Mouse (Mus musculus): ENCODE results near the gene Cxcl3. TPM values are rescaled to one million over a fixed set of nuclear protein-coding genes. Genes with fewer than 3 reads are reported as not detected.

The Cxcl3 gene
- not detected in 2 replicates for total RNA-seq (2015)
- not detected in 2 replicates for total RNA-seq (2017)

DNA sequence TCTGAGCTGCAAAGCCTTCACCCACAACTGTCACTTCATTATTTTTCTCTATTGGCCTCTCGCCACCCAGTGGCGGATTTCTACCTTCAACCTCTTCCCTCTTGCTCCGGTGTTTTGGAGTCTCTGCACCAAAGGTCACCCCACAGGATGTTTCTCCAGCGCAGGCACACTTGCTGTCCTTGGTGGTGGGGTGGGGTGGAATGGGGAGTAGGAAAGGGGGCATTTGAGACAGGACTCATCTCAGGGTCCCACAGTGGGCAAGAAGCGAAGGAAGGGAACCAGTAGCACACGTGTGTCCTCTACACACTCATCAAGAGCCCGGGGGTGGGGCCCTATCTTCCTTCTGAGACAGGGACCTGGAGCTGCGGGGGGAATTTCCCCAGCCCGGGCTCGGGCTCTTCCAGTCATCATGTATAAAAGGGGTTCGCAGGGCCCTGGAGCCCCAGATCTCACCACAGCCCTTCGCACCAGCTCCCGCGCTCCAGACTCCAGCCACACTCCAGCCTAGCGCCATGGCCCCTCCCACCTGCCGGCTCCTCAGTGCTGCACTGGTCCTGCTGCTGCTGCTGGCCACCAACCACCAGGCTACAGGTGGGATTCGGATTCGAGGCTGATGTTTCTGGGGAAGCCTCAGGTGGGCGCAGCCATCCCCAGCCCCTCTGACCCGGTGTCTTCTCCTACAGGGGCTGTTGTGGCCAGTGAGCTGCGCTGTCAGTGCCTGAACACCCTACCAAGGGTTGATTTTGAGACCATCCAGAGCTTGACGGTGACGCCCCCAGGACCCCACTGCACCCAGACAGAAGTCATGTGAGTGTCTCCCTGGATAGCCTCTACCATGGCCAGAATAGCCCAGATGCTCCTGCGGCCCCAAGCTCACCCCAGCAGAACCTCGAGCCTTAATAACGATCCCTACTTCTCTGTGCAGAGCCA is at the start of gene Cxcl3:
Gene Cxcl3 (plus strand): TSS at position 445 of the 930 bp plus-strand sequence.
- ATAC-seq (ENCODE audit: poor library complexity, severe bottlenecking), result peak; percentile 38

DNA sequence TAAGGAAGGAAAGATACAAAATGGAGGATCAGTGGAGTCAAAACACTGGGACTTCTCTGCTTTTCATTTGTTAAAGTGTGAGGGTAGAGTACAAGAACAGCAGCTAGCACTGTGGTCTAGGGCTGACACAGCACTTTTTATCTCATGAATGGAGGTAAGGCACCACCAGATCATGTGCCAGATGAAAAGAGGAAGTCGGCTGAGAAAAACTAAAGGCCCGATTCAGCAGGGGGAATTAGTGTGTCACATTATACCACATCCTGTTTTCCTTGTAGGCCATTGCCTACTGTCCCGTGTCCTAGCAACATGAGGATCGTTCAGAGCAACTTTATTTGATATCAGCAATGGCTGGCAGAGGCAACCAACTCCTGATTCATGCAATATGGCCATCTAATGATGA is 43.9 kb upstream of the Cxcl3 start:
- ATAC-seq (ENCODE audit: poor library complexity, severe bottlenecking), result peak; percentile 99

DNA sequence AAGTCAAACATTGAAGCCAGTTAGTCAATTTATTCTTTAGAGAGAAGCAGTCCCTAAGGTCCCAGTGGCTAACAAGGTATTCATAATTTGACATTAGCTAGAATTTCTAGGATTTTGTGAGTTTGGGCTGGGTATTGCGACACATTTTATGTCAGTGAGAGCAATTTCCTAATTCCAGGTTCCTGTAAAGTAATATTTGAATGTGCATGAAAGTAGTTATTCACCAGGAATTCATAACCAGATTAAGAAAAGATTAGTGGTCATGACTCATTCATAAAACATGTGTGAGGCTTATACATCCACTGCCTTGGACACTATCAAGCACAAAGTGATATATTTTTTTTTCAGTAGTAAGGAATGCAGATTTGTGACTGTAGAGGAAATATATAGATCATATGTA is 32.0 kb upstream of the Cxcl3 start:
- no peak for ATAC-seq (ENCODE audit: poor library complexity, severe bottlenecking)

DNA sequence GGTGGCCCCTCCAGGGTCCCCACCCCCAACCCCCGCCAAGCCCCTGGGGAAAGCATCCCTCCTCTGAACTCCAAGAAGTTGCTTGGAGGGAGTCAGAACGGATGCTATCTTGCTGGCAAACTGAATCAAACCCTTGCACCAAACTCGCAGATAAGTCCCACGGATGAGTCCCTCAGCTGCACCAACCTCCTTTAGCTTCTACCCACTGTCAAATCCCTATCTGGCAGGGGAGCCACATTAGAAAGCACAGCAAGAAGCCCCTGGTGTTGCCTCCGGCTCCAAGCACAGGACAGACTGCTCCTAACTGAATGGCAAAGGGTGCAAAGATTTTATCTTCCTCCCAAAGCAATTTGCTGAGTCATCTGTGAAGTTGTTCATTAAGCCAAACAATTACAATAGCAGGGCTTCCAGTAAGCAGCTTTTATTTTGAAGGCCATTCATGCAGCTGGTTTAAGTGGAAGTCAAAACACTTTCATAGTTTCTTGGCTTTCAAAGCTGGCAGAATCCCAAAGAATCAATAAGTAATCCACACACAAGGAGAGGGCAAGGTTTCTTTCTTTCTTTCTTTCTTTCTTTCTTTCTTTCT is 27.8 kb upstream of the Cxcl3 start:
- no peak for ATAC-seq (ENCODE audit: poor library complexity, severe bottlenecking)

DNA sequence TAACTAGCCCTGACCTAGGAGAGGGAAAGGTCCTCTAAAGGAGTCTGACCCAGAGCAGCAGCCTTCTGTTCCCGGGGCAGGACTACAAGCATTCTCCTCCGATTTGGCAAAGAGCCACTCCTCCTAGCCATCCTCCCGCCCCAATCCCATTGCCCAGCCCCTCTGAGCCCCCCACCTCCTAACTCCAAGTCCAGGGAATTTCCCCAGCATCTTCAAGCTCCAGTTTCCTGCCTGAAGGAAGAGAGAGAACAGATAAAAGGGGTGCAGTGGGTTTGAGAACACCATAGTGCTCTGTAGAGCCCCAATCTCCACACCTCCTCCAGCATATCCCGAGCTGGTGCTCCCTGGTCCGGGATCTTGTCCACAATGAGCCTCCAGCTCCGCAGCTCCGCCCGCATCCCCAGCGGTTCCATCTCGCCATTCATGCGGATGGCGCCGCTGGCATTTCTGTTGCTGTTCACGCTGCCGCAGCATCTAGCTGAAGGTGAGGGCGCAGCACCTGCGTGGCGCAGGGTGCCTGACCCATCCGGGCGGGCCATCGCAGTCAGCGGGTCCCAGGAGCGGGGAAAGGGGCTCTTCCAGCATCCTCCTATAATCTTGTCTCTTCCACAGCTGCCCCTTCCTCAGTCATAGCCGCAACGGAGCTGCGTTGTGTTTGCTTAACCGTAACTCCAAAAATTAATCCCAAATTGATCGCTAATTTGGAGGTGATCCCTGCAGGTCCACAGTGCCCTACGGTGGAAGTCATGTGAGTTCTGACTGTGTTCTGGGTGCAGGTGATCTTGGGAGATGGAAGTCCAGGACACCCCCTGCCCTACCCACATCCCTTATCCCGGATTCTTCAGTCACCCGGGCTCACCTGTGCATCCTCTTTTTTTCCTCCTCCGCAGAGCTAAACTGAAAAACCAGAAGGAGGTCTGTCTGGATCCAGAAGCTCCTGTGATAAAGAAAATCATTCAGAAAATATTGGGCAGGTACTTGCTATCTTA is 26.5 kb upstream of the Cxcl3 start, which contains the start of gene Cxcl5:
Gene Cxcl5 (plus strand): TSS at position 284 of the 989 bp plus-strand sequence.
- ATAC-seq (ENCODE audit: poor library complexity, severe bottlenecking), result peak; percentile 36; the same call in 1 of the 2 replicates

DNA sequence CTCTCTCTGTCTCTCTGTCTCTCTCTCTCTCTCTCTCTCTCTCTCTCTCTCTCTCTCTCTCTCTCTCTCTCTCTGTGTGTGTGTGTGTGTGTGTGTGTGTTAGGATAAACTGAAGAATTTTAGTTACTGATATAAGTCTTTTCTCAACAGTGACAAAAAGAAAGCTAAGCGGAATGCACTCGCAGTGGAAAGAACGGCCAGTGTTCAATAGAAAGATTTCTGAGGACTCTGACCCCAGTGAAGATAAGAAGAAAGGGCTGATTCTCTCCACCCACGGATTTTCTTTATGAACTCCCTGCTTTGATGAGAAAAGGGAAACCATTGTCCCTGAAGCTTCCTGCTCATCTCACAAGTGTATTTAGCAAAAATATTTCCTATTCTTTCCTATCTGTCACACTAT is 25.6 kb upstream of the Cxcl3 start:
- no peak for ATAC-seq (ENCODE audit: poor library complexity, severe bottlenecking)

DNA sequence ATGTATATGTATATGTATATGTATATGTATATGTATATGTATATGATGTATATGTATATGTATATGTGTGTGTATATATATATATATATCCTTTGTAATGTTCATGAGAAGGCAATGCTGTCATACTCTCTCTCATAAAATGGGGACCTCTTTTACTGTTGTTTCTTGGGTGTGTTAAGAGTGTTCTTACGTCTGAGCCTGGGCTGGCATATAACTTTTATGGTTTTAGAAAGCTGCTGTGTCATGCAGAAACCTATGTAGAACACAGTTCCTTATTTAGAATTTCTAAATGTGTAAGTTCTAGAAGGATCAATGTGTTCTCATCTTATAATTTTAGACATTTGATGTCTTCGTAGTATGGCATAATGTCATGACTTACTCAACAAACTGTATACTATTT is 25.1 kb upstream of the Cxcl3 start:
- ATAC-seq (ENCODE audit: poor library complexity, severe bottlenecking), result peak; percentile 58; the same call in 1 of the 2 replicates

DNA sequence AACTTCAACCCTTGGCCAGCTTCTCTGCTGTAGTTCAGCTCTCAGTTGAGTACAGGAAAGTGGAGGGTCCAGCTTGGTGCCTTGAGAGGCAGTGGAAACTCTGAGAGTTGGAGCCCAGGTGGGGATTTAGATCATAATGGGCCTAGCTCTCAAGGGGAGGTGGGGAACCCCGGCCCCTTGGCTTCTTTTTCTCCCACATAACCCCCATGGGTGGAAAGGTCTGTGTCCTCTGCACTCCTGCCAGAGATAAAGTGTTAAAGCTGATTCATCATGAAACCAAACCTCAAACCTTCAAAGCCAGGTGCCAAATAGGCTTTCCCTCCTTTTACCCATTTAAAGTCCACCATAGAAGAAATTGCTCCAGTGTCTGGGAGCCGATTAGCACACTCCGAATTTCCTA is 24.1 kb upstream of the Cxcl3 start:
- ATAC-seq (ENCODE audit: poor library complexity, severe bottlenecking), result no peak

DNA sequence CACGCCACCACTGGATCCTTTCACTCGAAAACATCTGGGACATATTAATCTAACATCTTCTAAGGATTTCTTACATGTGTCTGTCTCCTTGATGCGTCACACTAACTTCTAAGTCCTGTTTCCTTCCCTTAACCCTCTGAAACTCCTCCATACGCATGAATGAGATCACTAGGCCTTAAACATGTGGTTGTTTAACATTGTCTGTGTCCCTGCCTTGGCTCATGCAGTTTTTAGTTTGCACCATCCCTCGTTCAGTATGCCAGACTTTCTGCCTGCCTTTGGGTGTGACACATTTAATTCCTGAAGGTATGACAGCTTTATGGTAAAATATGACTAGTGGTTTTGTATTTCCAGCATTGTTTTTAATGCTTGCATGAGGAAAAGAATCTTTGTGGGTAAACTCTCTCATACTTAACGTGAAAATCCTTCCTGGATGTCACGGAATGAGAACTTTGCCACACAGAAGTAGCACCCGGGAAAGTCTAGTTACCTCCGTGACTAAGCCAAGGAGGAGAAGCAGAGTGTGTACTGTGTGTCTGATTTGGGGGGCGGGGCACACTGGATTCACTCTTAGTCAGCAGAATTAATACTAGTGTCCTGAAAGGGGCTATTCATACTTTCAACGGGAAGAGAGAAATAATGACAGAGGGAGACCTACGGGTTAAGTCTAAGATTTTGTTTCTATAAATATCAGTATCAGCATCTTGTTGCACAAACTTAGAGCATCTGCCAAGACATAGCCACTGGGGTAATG is 21.8 kb upstream of the Cxcl3 start:
- ATAC-seq (ENCODE audit: poor library complexity, severe bottlenecking), result no peak

DNA sequence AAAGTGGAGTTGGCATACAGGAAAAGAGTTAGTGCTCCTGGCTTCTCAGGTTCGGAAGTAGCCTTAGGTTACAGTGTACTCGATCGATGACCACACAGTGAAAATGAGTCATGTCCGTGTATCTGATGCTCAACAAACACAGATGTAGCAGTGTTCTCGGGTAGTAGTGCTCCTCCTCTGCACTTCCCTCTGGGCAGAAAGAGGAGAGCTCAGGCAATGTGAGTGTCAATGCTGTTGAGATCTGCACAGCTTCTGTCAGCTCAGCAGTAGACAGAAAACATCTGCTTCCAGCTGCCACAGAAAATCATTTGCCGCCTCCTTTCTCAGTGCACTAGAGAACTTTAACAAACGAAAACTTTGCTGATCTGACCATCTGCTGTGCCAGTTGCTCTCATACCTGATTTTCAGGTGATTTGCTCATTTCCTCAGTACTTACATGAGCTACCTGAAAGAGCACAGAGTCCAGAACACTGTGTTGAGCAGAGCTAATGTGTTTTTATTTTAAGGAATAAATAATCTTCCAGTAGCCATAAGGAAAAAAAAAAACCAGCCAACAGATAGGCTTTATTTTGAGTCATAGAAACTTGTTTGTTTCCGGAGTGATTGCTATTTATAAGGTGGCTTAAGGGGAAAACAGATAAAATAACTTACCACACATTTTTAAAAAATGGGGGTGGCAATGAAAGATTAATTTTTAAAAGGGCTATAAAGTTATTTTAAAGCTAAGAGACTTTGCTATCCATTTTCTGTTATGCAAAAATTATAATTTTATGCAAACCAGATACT is 19.9 kb upstream of the Cxcl3 start:
- ATAC-seq (ENCODE audit: poor library complexity, severe bottlenecking), result no peak

DNA sequence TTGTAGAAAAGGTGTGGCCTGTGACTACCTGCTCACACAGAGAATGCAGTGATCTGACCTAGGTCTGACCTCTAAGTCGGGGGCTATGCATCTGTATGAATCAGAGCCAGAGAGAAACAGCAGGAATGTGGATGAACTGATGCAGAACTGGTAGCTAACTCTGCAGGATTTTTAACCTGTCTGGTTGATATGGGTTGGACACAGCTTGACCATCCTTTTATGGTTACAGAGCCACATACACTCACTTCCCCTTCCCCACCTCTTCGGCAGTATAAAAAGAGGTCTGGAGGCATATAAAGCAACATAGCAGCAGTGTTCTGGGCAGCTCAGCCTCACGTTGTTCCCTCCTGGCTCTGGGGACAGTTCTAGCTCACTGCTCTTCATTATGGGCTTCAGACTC is 17.7 kb upstream of the Cxcl3 start, which contains the start of gene Ppbp:
Gene Ppbp (plus strand): TSS at position 301 of the 400 bp plus-strand sequence.
- ATAC-seq (ENCODE audit: poor library complexity, severe bottlenecking), result no peak

DNA sequence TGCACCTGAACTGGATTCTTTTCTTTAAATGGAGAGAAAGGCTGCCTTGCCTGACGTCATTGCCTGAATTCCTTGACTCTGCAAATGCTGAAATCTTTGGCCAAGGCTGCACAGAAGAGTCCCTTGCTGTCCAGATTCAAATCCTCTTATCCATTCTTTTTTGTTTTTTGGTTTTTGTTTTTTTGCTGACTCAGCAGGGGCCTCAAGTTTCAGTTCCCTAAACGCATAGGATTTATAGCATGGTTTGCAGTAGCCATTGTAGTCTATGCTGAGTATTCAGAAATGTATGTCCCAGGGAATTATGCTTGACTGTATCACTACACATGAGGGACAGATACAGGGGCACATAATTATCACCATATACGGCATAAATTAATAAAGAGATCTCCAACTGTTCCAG is 14.5 kb upstream of the Cxcl3 start:
- ATAC-seq (ENCODE audit: poor library complexity, severe bottlenecking), result peak; percentile 57

DNA sequence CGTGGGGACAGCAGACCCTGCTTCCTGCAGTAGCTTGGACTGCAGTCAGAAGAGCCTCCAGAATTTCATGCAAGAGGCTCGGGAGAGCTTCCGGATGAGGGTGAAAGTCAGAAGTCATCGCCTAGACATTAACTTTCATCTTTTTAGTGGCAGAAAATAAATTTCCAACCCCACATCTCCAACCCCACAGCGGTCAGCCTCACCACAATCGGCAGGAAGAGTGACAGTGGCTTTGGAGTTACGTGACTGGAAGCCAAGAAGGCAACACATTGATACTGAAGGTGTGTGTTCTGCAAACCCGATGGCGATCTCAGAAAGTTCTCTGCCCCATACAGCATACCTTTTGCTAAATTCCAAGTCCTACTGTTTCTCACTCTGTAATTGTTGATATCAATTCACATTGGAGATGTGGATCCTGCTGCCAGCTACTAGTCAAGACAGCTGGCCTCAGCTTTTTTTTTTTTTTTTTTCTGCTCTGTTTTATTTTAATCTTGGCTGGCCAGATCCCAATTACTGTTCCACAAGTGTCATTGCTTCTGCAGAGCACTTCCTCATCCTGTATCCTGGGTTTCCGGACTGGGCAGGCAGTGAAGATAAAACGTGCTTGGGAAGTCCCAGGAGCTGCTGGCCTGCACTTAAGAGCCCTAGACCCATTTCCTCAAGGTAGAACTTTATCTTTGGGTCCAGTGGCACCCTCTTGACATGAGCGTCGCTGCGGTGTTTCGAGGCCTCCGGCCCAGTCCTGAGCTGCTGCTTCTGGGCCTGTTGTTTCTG is 13.8 kb upstream of the Cxcl3 start, which contains the start of gene Pf4:
Gene Pf4 (plus strand): TSS at position 556 of the 774 bp plus-strand sequence.
- peak; percentile 46 for ATAC-seq (ENCODE audit: poor library complexity, severe bottlenecking)

DNA sequence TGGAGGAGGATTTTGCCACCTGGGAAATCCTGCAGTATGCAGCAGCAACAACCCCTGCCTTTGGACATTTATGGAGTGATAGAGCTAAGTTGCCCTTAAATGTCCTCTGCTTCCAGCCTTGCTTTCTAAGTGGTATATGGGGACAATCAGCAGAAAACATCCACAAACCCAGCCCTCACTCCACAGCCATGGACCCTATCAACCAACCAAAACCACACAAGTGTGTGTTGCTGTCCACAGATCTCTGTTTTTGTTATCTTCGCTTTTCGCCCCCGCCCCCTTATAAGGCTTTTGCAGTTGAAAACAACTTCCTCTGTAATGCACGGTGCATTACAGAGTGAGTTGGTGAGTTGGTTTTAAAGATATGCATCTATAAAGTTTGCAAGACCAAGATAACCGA is 10.3 kb upstream of the Cxcl3 start:
- peak; percentile 45 for ATAC-seq (ENCODE audit: poor library complexity, severe bottlenecking)

DNA sequence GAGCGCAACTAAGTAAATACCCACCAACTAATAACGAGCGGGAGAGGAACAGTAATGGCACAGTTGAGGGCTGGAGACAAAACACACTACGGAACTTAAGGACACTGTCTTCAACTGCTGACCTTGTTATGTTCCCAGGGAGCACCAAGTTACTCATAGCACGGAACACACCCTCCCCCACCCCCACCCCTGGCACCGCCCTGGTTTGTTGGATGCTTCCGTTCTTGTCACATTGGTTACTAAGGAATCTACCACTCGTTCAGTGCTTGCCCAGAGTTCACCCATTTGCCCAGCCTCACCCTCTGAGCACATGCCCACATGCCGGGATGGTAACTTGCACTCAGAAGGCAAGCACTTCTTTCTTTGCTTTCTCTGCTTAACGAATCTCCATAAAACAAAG is 8.3 kb upstream of the Cxcl3 start:
- no peak for ATAC-seq (ENCODE audit: poor library complexity, severe bottlenecking)

DNA sequence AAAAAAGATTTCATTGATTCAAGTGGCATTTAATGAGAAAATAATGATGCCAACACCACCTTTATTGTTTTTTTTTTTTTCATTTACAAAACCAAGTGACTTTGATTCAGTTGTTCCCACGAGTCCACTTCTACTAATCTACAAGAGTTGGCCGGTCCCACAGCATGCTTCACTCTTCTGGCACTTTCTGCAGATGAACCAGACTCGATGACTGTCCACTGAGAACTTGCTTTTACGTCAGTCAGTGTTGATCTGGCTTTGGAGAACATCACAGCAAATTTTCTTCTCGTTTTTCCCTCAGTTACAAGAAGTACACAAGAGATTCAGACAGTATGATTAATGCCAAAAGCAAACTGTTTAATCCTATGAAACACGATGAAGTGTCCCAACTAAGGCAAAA is 7.0 kb upstream of the Cxcl3 start:
- no peak for ATAC-seq (ENCODE audit: poor library complexity, severe bottlenecking)

DNA sequence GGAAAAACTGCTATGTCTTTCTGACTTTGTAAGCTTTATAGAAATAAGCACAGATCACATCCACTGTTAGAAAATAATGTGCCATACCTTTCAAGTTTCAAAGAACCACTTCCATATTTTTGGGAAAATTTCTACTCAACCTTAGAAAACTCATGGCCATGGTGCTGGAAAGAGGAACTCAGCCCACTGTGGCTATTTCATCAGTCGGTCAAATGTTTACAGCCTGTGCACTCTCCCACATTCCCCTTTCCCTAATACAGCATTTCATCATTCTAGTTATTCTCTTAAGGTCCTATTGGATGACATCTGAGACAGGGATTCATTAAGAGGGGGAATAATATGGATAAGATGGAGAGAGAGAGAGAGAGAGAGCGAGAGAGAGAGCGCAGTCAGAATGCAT is 2.2 kb upstream of the Cxcl3 start:
- ATAC-seq (ENCODE audit: poor library complexity, severe bottlenecking), result peak; percentile 38

DNA sequence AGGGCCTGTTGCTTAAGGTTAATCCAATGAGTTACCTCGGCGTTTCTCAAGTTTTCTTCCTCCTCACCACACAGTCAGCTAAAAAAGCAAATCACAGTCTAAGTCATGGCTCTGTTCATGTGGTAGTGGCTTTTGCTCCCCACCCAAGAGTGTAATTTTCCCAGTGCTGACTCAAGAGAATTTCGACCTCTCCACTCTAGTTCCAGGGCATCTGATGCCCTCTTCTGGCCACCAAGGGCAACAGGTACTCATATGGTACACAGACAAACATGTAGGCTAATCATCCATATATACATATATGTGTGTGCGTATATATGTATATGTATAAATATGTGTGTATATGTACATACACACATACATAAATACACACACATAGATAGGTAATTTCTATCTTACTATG is 2.2 kb downstream of the Cxcl3 start:
- peak; percentile 19; the same call in 1 of the 2 replicates for ATAC-seq (ENCODE audit: poor library complexity, severe bottlenecking)

All from megakaryocyte, adult 5-6 weeks (primary cell).